Mouse (Mus musculus): Measurements from ENCODE around the gene Nos3. TPM values are rescaled to one million over a fixed set of nuclear protein-coding genes. Genes with fewer than 3 reads are reported as not detected.

Gene Nos3
- polyA plus RNA-seq, 1 experiment from 2014 or later: 45.9 TPM

GRCm38 (mm10) chr5:24374216-24374615, 9.6 kb downstream of the Nos3 start:
- Histone ChIP-seq H3K4me3 (no peak overlapping the region), H3K4me1 (replicated peaks) (peaks cover 31% of the 10 kb centered on the region), H3K27ac (ENCODE audit: poor library complexity, severe bottlenecking) (no peak overlapping the region), H3K4me2 (0 out of 2 replicates have a peak overlapping the region, but pooled peaks have one; percentile 22), H3K27me3 (replicated peaks) (no peaks in the 10 kb centered on the region), H3K9ac (no peak overlapping the region), H3K9me3 (replicated peaks) (no peaks in the 10 kb centered on the region), H3K36me3 (no peaks in the 10 kb centered on the region)
- no peak for ATAC-seq (ENCODE audit: insufficient number of reproducible peaks, low FRiP score)
- WGBS: 17% methylated on average over 6 of the region's 6 CpGs

- H3K27ac ChIP-seq (ENCODE audit: poor library complexity, severe bottlenecking): no peak overlapping the region
- ATAC-seq (ENCODE audit: insufficient number of reproducible peaks, low FRiP score): no peak
- peaks cover 37% of the 10 kb centered on the region for H3K4me1 ChIP-seq (replicated peaks)
Observed at GRCm38 (mm10) chr5:24374666-24375328, 10.2 kb downstream of the Nos3 start.

GRCm38 (mm10) chr5:24378700-24379099, 14.1 kb downstream of the Nos3 start:
- no peak for ATAC-seq (ENCODE audit: insufficient number of reproducible peaks, low FRiP score)
- WGBS: 62% methylated on average over 2 of the region's 2 CpGs
- Histone ChIP-seq H3K27me3 (replicated peaks) (no peaks in the 10 kb centered on the region), H3K36me3 (no peaks in the 10 kb centered on the region), H3K4me1 (replicated peaks) (peaks cover 50% of the 10 kb centered on the region), H3K9ac (no peak overlapping the region), H3K4me2 (no peak overlapping the region), H3K9me3 (replicated peaks) (no peaks in the 10 kb centered on the region), H3K4me3 (no peak overlapping the region), H3K27ac (ENCODE audit: poor library complexity, severe bottlenecking) (no peak overlapping the region)

More at GRCm38 (mm10) chr5:24374666-24375328, 10.2 kb downstream of the Nos3 start:
- H3K27me3 ChIP-seq (replicated peaks): no peaks in the 10 kb centered on the region
- no peaks in the 10 kb centered on the region for H3K9me3 ChIP-seq (replicated peaks)
- H3K9ac ChIP-seq: no peak overlapping the region
- no peaks in the 10 kb centered on the region for H3K36me3 ChIP-seq
- 64% methylated on average over 7 of the region's 7 CpGs for WGBS
- no peak overlapping the region for H3K4me3 ChIP-seq
- no peak overlapping the region for H3K4me2 ChIP-seq

GRCm38 (mm10) chr5:24379501-24379900, 14.9 kb downstream of the Nos3 start:
- WGBS: 47% methylated on average over 4 of the region's 4 CpGs
- Histone ChIP-seq H3K9ac (no peak overlapping the region), H3K27ac (ENCODE audit: poor library complexity, severe bottlenecking) (no peak overlapping the region), H3K4me2 (no peak overlapping the region), H3K9me3 (replicated peaks) (no peaks in the 10 kb centered on the region), H3K36me3 (no peaks in the 10 kb centered on the region), H3K4me3 (no peak overlapping the region), H3K4me1 (replicated peaks) (peaks cover 50% of the 10 kb centered on the region), H3K27me3 (replicated peaks) (no peaks in the 10 kb centered on the region)
- no peak for ATAC-seq (ENCODE audit: insufficient number of reproducible peaks, low FRiP score)

GRCm38 (mm10) chr5:24380499-24380898, 15.9 kb downstream of the Nos3 start:
- H3K27me3 ChIP-seq (replicated peaks): 0 out of 2 replicates have a peak, but pooled peaks cover 3% of the 10 kb centered on the region
- no peaks in the 10 kb centered on the region for H3K36me3 ChIP-seq
- H3K4me1 ChIP-seq (replicated peaks): peaks cover 53% of the 10 kb centered on the region
- H3K4me2 ChIP-seq: no peak overlapping the region
- no peaks in the 10 kb centered on the region for H3K9me3 ChIP-seq (replicated peaks)
- no peak overlapping the region for H3K4me3 ChIP-seq
- no peak for ATAC-seq (ENCODE audit: insufficient number of reproducible peaks, low FRiP score)
- 85% methylated on average over 4 of the region's 4 CpGs for WGBS
- no peak overlapping the region for H3K27ac ChIP-seq (ENCODE audit: poor library complexity, severe bottlenecking)
- no peak overlapping the region for H3K9ac ChIP-seq

GRCm38 (mm10) chr5:24381486-24381885, 16.9 kb downstream of the Nos3 start:
- Histone ChIP-seq H3K27ac (ENCODE audit: poor library complexity, severe bottlenecking) (no peak overlapping the region), H3K36me3 (no peaks in the 10 kb centered on the region), H3K4me3 (no peak overlapping the region), H3K9me3 (replicated peaks) (no peaks in the 10 kb centered on the region), H3K4me2 (no peak overlapping the region), H3K9ac (no peak overlapping the region), H3K4me1 (replicated peaks) (peaks cover 54% of the 10 kb centered on the region), H3K27me3 (replicated peaks) (peaks cover 11% of the 10 kb centered on the region)
- WGBS: 63% methylated on average over 6 of the region's 6 CpGs
- no peak for ATAC-seq (ENCODE audit: insufficient number of reproducible peaks, low FRiP score)

GRCm38 (mm10) chr5:24381988-24382387, 17.4 kb downstream of the Nos3 start:
- ATAC-seq (ENCODE audit: insufficient number of reproducible peaks, low FRiP score): no peak
- Histone ChIP-seq H3K9ac (no peak overlapping the region), H3K4me2 (no peak overlapping the region), H3K4me1 (replicated peaks) (peaks cover 56% of the 10 kb centered on the region), H3K4me3 (no peak overlapping the region), H3K36me3 (no peaks in the 10 kb centered on the region), H3K9me3 (replicated peaks) (no peaks in the 10 kb centered on the region), H3K27ac (ENCODE audit: poor library complexity, severe bottlenecking) (no peak overlapping the region), H3K27me3 (replicated peaks) (peaks cover 16% of the 10 kb centered on the region)
- WGBS: 55% methylated on average over 2 of the region's 2 CpGs

- H3K27me3 ChIP-seq (replicated peaks): peaks cover 18% of the 10 kb centered on the region
- under 1% methylated on average over 34 of the region's 34 CpGs for WGBS
- H3K4me3 ChIP-seq: peak overlapping the region; percentile 43
- H3K4me1 ChIP-seq (replicated peaks): peaks cover 64% of the 10 kb centered on the region
- H3K36me3 ChIP-seq: no peaks in the 10 kb centered on the region
- ATAC-seq (ENCODE audit: insufficient number of reproducible peaks, low FRiP score): peak; percentile 82
- peak overlapping the region; percentile 66 for H3K4me2 ChIP-seq
- H3K27ac ChIP-seq (ENCODE audit: poor library complexity, severe bottlenecking): peak overlapping the region; percentile 65
- no peaks in the 10 kb centered on the region for H3K9me3 ChIP-seq (replicated peaks)
- H3K9ac ChIP-seq: peak overlapping the region; percentile 57
Observed at GRCm38 (mm10) chr5:24383026-24383859, 18.6 kb downstream of the Nos3 start.

GRCm38 (mm10) chr5:24384407-24384806, 19.8 kb downstream of the Nos3 start:
- Histone ChIP-seq H3K4me3 (no peak overlapping the region), H3K4me1 (replicated peaks) (peaks cover 64% of the 10 kb centered on the region)

GRCm38 (mm10) chr5:24385374-24385773, 20.8 kb downstream of the Nos3 start:
- Histone ChIP-seq H3K27me3 (replicated peaks) (peaks cover 18% of the 10 kb centered on the region), H3K9me3 (replicated peaks) (no peaks in the 10 kb centered on the region), H3K4me3 (no peak overlapping the region), H3K9ac (0 out of 2 replicates have a peak overlapping the region, but pooled peaks have one; percentile 18), H3K4me2 (no peak overlapping the region), H3K4me1 (replicated peaks) (peaks cover 63% of the 10 kb centered on the region), H3K27ac (ENCODE audit: poor library complexity, severe bottlenecking) (peak overlapping the region; percentile 45; the same call in 1 of the 2 replicates), H3K36me3 (no peaks in the 10 kb centered on the region)
- WGBS: 81% methylated on average over 5 of the region's 5 CpGs
- no peak for ATAC-seq (ENCODE audit: insufficient number of reproducible peaks, low FRiP score)

More at GRCm38 (mm10) chr5:24384407-24384806, 19.8 kb downstream of the Nos3 start:
- Histone ChIP-seq H3K27me3 (replicated peaks) (peaks cover 18% of the 10 kb centered on the region), H3K36me3 (no peaks in the 10 kb centered on the region), H3K9me3 (replicated peaks) (no peaks in the 10 kb centered on the region), H3K27ac (ENCODE audit: poor library complexity, severe bottlenecking) (peak overlapping the region; percentile 65; the same call in 1 of the 2 replicates), H3K4me2 (no peak overlapping the region), H3K9ac (no peak overlapping the region)
- WGBS: 43% methylated on average over 6 of the region's 6 CpGs
- ATAC-seq (ENCODE audit: insufficient number of reproducible peaks, low FRiP score): peak; percentile 52

GRCm38 (mm10) chr5:24385887-24386550, 21.4 kb downstream of the Nos3 start:
- 0 out of 2 replicates have a peak overlapping the region, but pooled peaks have one; percentile 2 for H3K4me2 ChIP-seq
- peaks cover 18% of the 10 kb centered on the region for H3K27me3 ChIP-seq (replicated peaks)
- H3K9ac ChIP-seq: no peak overlapping the region
- ATAC-seq (ENCODE audit: insufficient number of reproducible peaks, low FRiP score): no peak
- H3K27ac ChIP-seq (ENCODE audit: poor library complexity, severe bottlenecking): peak overlapping the region; percentile 6; the same call in 1 of the 2 replicates
- no peaks in the 10 kb centered on the region for H3K36me3 ChIP-seq
- H3K4me3 ChIP-seq: no peak overlapping the region
- peaks cover 62% of the 10 kb centered on the region for H3K4me1 ChIP-seq (replicated peaks)
- no peaks in the 10 kb centered on the region for H3K9me3 ChIP-seq (replicated peaks)
- WGBS: 72% methylated on average over 10 of the region's 10 CpGs

All from heart, embryonic 12.5 days (tissue).